Mouse (Mus musculus): ENCODE measurements around the gene Ston1. TPM values are rescaled to one million over a fixed set of nuclear protein-coding genes. Genes with fewer than 3 reads are reported as not detected.

Ston1 gene
- polyA plus RNA-seq, 1 experiment, result 0.14 TPM

GRCm38 (mm10) chr17:88629931-88630553 is 32.6 kb downstream of the Ston1 start:
- no peak for TF ChIP-seq GATA1 (IDR thresholded peaks at IDR 0.05; ENCODE audit: low read length)

GRCm38 (mm10) chr17:88630554-88630948 is 33.1 kb downstream of the Ston1 start:
- no peak for TF ChIP-seq GATA1 (IDR thresholded peaks at IDR 0.05; ENCODE audit: low read length)

- TF ChIP-seq GATA1 (IDR thresholded peaks at IDR 0.05; ENCODE audit: low read length), result no peak
These were observed 35.1 kb downstream of the Ston1 start for GRCm38 (mm10) chr17:88632631-88633030.

- TF ChIP-seq GATA1 (IDR thresholded peaks at IDR 0.05; ENCODE audit: low read length), result no peak
These were observed 38.6 kb downstream of the Ston1 start for GRCm38 (mm10) chr17:88636076-88636475.

- TF ChIP-seq GATA1 (IDR thresholded peaks at IDR 0.05; ENCODE audit: low read length), result no peak
These were observed 39.1 kb downstream of the Ston1 start for GRCm38 (mm10) chr17:88636587-88636986.

- no peak for TF ChIP-seq GATA1 (IDR thresholded peaks at IDR 0.05; ENCODE audit: low read length)
These were observed 43.5 kb downstream of the Ston1 start for GRCm38 (mm10) chr17:88641012-88641411.

GRCm38 (mm10) chr17:88641836-88642235 is 44.4 kb downstream of the Ston1 start:
- no peak for TF ChIP-seq GATA1 (IDR thresholded peaks at IDR 0.05; ENCODE audit: low read length)

GRCm38 (mm10) chr17:88644876-88645275 is 47.4 kb downstream of the Ston1 start:
- no peak for TF ChIP-seq GATA1 (IDR thresholded peaks at IDR 0.05; ENCODE audit: low read length)

GRCm38 (mm10) chr17:88645299-88645698 is 47.8 kb downstream of the Ston1 start:
- TF ChIP-seq GATA1 (IDR thresholded peaks at IDR 0.05; ENCODE audit: low read length), result no peak

- no peak for TF ChIP-seq GATA1 (IDR thresholded peaks at IDR 0.05; ENCODE audit: low read length)
These were observed 49.7 kb downstream of the Ston1 start for GRCm38 (mm10) chr17:88647149-88647548.

- TF ChIP-seq GATA1 (IDR thresholded peaks at IDR 0.05; ENCODE audit: low read length), result no peak
These were observed 54.5 kb downstream of the Ston1 start for GRCm38 (mm10) chr17:88652010-88652409.

- TF ChIP-seq GATA1 (IDR thresholded peaks at IDR 0.05; ENCODE audit: low read length), result no peak
These were observed 55.4 kb downstream of the Ston1 start for GRCm38 (mm10) chr17:88652702-88653374.

- TF ChIP-seq GATA1 (IDR thresholded peaks at IDR 0.05; ENCODE audit: low read length), result no peak
These were observed 55.9 kb downstream of the Ston1 start for GRCm38 (mm10) chr17:88653375-88653769.

GRCm38 (mm10) chr17:88658510-88658909 is 61.0 kb downstream of the Ston1 start:
- no peak for TF ChIP-seq GATA1 (IDR thresholded peaks at IDR 0.05; ENCODE audit: low read length)

GRCm38 (mm10) chr17:88666076-88666475 is 68.6 kb downstream of the Ston1 start:
- TF ChIP-seq GATA1 (IDR thresholded peaks at IDR 0.05; ENCODE audit: low read length), result no peak

- no peak for TF ChIP-seq GATA1 (IDR thresholded peaks at IDR 0.05; ENCODE audit: low read length)
These were observed 71.0 kb downstream of the Ston1 start, which contains the start of gene Gtf2a1l for GRCm38 (mm10) chr17:88668452-88668851. Gene Gtf2a1l (plus strand): TSS chr17:88668660.

GRCm38 (mm10) chr17:88669921-88670320 is 72.4 kb downstream of the Ston1 start:
- TF ChIP-seq GATA1 (IDR thresholded peaks at IDR 0.05; ENCODE audit: low read length), result no peak
